Mouse (Mus musculus) cerebellum, postnatal 4 days (tissue): ENCODE measurements around the gene Gm7714.
"Not testable (repeated sequence)": the region's sequence is repeated elsewhere in the genome, so short reads cannot be mapped to it uniquely, and the experiment has no call there.

Experiments used
- DNase-seq, 2 experiments: peaks; one replicate each; pipeline ENCODE4 v3.0.0; 2022; ENCODE audit warnings: low spot score in 2 of 2, mixed read lengths in 1 of 2

The Gm7714 gene

DNA sequence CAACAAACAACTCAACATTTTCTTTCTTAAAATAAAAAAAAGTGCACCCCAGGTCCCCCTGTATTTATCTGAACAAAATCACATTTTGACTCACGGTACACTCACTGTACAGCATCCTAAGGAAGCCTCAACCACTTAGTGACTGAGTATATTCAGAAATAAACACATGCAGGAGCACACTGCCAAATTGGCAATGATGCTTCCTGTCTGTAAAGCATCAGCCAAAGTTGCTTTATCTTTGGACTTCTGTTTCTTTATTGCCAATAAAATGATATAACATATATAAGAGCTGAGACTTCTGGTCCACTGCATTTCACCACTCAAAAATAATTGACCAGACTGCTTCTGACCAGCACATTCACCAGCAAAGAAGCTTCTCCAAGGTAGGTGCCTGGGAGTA lies at the start of gene Gm7714:
TSS of gene Gm7714 (plus strand) at position 301 of the 400 bp plus-strand sequence.
- no peak for DNase-seq

DNA sequence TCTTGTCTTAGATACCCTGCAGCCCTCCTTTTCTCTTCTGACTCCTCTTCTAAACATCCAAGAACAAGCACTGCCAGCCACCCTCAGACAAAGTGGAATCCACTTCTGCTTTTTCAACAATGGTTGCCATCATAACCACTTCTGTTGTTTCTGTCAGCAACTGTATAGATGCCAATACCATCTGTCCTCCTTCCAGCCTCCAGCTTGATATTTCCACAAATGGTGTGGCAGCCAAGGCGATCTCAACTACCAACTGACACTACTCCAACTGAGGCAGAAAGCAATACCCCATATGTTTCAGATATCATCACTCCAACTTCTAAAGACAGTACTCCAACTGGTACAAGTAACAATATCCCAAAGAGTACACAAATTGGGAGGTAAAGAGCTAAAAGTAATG lies 12.2 kb upstream of the Gm7714 start:
- no peak for DNase-seq

DNA sequence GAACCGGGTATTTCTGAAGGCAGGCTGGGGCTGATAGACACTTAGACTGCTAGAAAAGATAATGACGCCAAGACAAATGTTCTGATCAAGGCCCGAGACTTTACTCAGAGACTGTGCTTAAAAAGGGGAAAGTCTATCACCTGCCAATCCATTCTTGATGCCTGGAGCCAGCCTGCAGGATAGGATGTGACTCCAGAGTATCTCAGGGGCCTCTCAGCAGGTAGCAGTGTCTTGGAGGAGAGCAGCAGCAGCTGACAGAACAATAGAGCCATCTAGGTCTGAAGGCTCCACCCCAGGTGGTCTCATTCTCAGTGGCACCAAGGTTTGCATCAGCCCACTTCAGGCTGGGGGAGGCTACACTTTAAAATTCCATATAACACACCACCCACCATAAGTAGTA lies 42.6 kb downstream of the Gm7714 start:
- DNase-seq = not testable (repeated sequence)

DNA sequence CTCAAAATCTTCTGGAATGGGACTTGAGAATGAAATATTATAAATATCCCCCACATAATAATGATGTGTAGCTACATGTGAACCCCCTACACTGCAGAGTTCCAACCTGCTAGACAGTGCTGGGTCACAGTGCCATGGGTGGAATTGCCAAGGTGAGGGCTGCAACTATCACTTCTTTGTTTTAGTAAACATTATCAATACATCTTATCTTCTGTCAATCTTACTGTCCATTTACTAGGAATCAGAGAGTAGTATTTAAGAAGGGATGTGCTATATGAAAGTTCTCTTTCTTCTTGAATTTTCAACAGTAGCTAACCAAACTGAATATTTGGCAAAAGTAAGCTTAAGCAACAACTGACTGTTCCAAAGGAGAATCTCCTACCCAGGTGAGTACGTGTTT lies 48.3 kb downstream of the Gm7714 start, which contains the start of gene Prol1:
TSS of gene Prol1 (plus strand) at position 301 of the 400 bp plus-strand sequence.
- no peak for DNase-seq
